Mouse (Mus musculus) embryonic fibroblast, embryonic 13.5 days (primary cell): ENCODE data around the gene Spib.

Experiments used
- CTCF ChIP-seq: IDR thresholded peaks from 2 replicates; pipeline ENCODE4 v1.5.1; 2011; ENCODE audit warnings: mild to moderate bottlenecking, control low read depth, low read length, moderate library complexity, borderline replicate concordance; ENCODE audit not compliant: insufficient read depth
- POLR2A ChIP-seq: IDR thresholded peaks from 2 replicates; pipeline ENCODE4 v1.6.1; 2011; ENCODE audit warnings: low read depth, mild to moderate bottlenecking, control low read depth, low read length, moderate library complexity

GRCm38 (mm10) chr7:44542555-44542954, 10.7 kb upstream of the Spib start:
- TF ChIP-seq CTCF (no peak), POLR2A (no peak)
